Mouse (Mus musculus) ES-Bruce4 (cell line): ENCODE data around the gene Ccdc163.

Source experiments
- CTCF ChIP-seq: IDR thresholded peaks from one replicate; pipeline ENCODE4 v1.8.1; 2011; ENCODE audit warnings: low read depth, low read length
- POLR2A ChIP-seq: IDR thresholded peaks from one replicate; pipeline ENCODE4 v1.8.1; 2011; ENCODE audit warnings: low read length; ENCODE audit not compliant: insufficient read depth

DNA sequence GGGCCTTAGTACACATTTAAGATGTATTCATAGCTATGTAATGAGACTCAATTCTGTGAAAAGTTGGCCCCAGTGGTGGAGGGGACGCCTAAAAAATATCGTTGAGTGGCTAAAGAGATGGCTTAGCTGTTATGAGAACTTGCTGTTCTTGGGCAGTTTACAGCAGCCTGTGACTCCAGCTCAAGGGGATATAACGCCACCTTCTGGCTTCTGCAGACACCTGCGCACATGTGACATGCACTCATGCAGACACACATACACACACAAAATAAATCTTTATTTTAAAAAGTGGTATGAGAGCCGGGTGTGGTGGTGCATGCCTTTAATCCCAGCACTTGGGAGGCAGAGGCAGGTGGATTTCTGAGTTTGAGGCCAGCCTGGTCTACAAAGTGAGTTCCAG, 68.1 kb downstream of the Ccdc163 start:
- TF ChIP-seq POLR2A (no peak), CTCF (peak; percentile 22)
